Mouse (Mus musculus): Measurements from ENCODE around the gene Fam166b. TPM values are rescaled to one million over a fixed set of nuclear protein-coding genes. Genes with fewer than 3 reads are reported as not detected.

Fam166b gene
- total RNA-seq, 1 experiment, result 0.27 TPM

DNA sequence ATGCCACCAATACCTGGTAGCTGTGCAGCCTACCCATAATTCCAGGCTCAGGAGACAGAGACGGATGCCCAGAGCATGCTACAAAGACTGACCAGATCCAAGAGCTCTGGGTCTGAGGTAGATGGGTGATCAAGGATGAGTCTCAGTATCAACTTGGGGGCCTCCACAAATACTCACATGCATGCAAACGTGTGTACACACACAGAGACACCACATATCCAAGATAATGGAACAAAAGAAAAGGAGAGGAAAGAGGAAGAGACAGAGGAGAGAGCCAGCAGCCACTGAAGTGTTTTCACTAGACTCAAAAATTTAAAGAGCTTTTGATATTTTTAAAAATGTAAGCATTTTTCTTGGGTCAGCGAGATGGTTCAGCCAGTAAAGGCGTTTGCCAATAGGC lies 10.5 kb downstream of the Fam166b start:
- Histone ChIP-seq H3K27ac (ENCODE audit: insufficient read depth, low read depth, low read length, poor library complexity, severe bottlenecking) (no peak overlapping the region), H3K4me1 (ENCODE audit: control insufficient read depth in 2 of 2, insufficient read depth in 2 of 2, low read length in 2 of 2, poor library complexity in 1 of 2) (peaks cover 0 to 13% of the 10 kb centered on the region in 2 experiments; a peak in 1 of 4 replicates), H3K9me3 (ENCODE audit: control insufficient read depth, insufficient read depth, low read depth, low read length) (no peaks in the 10 kb centered on the region), H3K4me3 (ENCODE audit: insufficient read depth in 1 of 2, low read depth in 1 of 2, low read length in 2 of 2, poor library complexity in 1 of 2, severe bottlenecking in 1 of 2) (no peak overlapping the region), H3K9ac (ENCODE audit: insufficient read depth, low read depth, low read length, poor library complexity, severe bottlenecking) (no peak overlapping the region), H3K36me3 (ENCODE audit: control insufficient read depth, insufficient read depth, low read length, poor library complexity, severe bottlenecking) (peaks cover 8% of the 10 kb centered on the region; the same call in 1 of the 2 replicates)
- TF ChIP-seq ZC3H11A (IDR thresholded peaks at IDR 0.05; ENCODE audit: borderline replicate concordance, low read depth, low read length), result no peak
- TF ChIP-seq CHD2 (IDR thresholded peaks at IDR 0.05; ENCODE audit: low read depth, low read length), result no peak
- no peak for TF ChIP-seq MAFK (IDR thresholded peaks at IDR 0.05; ENCODE audit: insufficient read depth, low read depth, low read length)
- no peak for TF ChIP-seq ZNF384 (IDR thresholded peaks at IDR 0.05; ENCODE audit: low read depth, low read length)
- no peak for TF ChIP-seq HCFC1 (IDR thresholded peaks at IDR 0.05; ENCODE audit: borderline replicate concordance, insufficient read depth, low read length)
- in situ Hi-C loops (cut with MboI; ENCODE audit: low sequenced_read_pairs in 2 of 2, unreplicated experiment in 2 of 2), result no loop called here
- DNase-seq (ENCODE audit: low read depth, low spot score), result no peak

DNA sequence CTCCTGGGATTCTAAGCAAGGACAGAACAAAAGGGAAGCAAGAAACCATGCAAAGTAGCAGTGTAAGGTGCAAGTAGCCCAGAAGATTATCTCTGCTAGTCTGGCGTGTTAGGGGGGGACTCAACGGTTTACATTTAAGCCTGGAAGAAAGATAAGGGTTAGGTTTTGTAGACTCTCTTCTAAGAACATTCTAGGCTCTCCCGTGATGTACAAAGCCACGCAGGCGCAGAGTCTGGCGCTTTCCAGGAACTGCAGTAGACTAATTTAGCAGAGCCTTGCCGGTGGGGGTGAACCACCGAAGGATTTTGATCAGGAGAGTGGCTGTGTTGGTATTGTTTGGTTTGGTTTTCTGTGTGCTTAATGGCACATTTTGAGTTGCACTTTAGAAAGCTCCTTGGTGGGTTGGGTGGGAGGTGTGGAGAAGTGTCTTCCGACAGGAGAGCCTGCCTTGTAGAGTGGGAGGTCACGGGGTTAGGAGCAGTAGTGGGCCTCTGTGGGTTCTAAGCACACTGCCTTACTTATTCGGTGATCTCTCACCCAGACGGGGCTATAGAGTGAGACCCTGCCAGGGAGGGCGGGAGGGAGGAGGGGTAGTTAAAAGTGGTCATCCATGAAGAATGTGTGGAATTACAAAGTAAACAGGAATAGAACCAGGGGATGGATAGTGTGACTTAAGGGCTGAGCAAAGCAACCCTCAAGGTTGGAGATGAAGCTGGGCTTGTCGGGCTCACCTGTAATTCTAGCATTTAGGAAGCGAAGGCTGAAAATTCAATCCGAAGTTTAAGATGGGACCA lies 11.5 kb downstream of the Fam166b start:
- no peak for TF ChIP-seq ZNF384 (IDR thresholded peaks at IDR 0.05; ENCODE audit: low read depth, low read length)
- no peak for TF ChIP-seq MAFK (IDR thresholded peaks at IDR 0.05; ENCODE audit: insufficient read depth, low read depth, low read length)
- no peak for TF ChIP-seq HCFC1 (IDR thresholded peaks at IDR 0.05; ENCODE audit: borderline replicate concordance, insufficient read depth, low read length)
- no peak for TF ChIP-seq CHD2 (IDR thresholded peaks at IDR 0.05; ENCODE audit: low read depth, low read length)
- TF ChIP-seq ZC3H11A (IDR thresholded peaks at IDR 0.05; ENCODE audit: borderline replicate concordance, low read depth, low read length), result no peak
- H3K27ac ChIP-seq (ENCODE audit: insufficient read depth, low read depth, low read length, poor library complexity, severe bottlenecking), result no peak overlapping the region
- no peak for DNase-seq (ENCODE audit: low read depth, low spot score)
- H3K9ac ChIP-seq (ENCODE audit: insufficient read depth, low read depth, low read length, poor library complexity, severe bottlenecking), result no peak overlapping the region
- H3K4me1 ChIP-seq (ENCODE audit: control insufficient read depth in 2 of 2, insufficient read depth in 2 of 2, low read length in 2 of 2, poor library complexity in 1 of 2), result peaks cover 0 to 13% of the 10 kb centered on the region in 2 experiments; a peak in 1 of 4 replicates
- no peaks in the 10 kb centered on the region for H3K9me3 ChIP-seq (ENCODE audit: control insufficient read depth, insufficient read depth, low read depth, low read length)
- no peak overlapping the region for H3K4me3 ChIP-seq (ENCODE audit: insufficient read depth in 1 of 2, low read depth in 1 of 2, low read length in 2 of 2, poor library complexity in 1 of 2, severe bottlenecking in 1 of 2)
- in situ Hi-C loops (cut with MboI; ENCODE audit: low sequenced_read_pairs in 2 of 2, unreplicated experiment in 2 of 2), result no loop called here
- H3K36me3 ChIP-seq (ENCODE audit: control insufficient read depth, insufficient read depth, low read length, poor library complexity, severe bottlenecking), result peaks cover 7% of the 10 kb centered on the region; the same call in 1 of the 2 replicates

DNA sequence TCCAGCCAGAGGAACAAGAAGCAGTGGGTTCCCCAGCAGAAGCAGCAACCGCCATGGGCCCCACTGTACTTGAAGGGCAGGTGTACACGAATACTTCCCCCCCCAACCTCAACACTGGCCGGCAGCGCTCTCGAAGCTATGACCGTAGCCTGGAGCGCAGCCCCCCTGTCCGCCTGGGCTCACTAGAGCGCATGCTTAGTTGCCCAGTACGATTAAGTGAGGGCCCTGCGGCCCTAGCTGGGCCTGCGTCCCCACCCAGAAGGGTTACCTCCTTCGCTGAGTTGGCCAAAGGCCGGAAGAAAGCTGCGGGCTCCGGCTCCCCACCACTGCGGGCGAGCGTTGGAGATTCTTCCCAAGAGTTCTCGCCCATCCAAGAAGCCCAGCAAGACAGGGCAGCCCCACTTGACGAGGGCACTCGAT lies 12.9 kb downstream of the Fam166b start:
- Histone ChIP-seq H3K4me3 (ENCODE audit: insufficient read depth in 1 of 2, low read depth in 1 of 2, low read length in 2 of 2, poor library complexity in 1 of 2, severe bottlenecking in 1 of 2) (peak overlapping the region; percentile 13 to 43; a peak in 3 of 4 replicates), H3K27ac (ENCODE audit: insufficient read depth, low read depth, low read length, poor library complexity, severe bottlenecking) (no peak overlapping the region), H3K36me3 (ENCODE audit: control insufficient read depth, insufficient read depth, low read length, poor library complexity, severe bottlenecking) (peaks cover 7% of the 10 kb centered on the region; the same call in 1 of the 2 replicates), H3K4me1 (ENCODE audit: control insufficient read depth in 2 of 2, insufficient read depth in 2 of 2, low read length in 2 of 2, poor library complexity in 1 of 2) (peaks cover 0 to 11% of the 10 kb centered on the region in 2 experiments; a peak in 1 of 4 replicates), H3K9me3 (ENCODE audit: control insufficient read depth, insufficient read depth, low read depth, low read length) (no peaks in the 10 kb centered on the region), H3K9ac (ENCODE audit: insufficient read depth, low read depth, low read length, poor library complexity, severe bottlenecking) (peak overlapping the region; percentile 28)
- no peak for DNase-seq (ENCODE audit: low read depth, low spot score)
- no peak for TF ChIP-seq HCFC1 (IDR thresholded peaks at IDR 0.05; ENCODE audit: borderline replicate concordance, insufficient read depth, low read length)
- no peak for TF ChIP-seq ZC3H11A (IDR thresholded peaks at IDR 0.05; ENCODE audit: borderline replicate concordance, low read depth, low read length)
- TF ChIP-seq CHD2 (IDR thresholded peaks at IDR 0.05; ENCODE audit: low read depth, low read length), result no peak
- TF ChIP-seq ZNF384 (IDR thresholded peaks at IDR 0.05; ENCODE audit: low read depth, low read length), result no peak
- TF ChIP-seq MAFK (IDR thresholded peaks at IDR 0.05; ENCODE audit: insufficient read depth, low read depth, low read length), result no peak
- in situ Hi-C loops (cut with MboI; ENCODE audit: low sequenced_read_pairs in 2 of 2, unreplicated experiment in 2 of 2), result no loop called here

DNA sequence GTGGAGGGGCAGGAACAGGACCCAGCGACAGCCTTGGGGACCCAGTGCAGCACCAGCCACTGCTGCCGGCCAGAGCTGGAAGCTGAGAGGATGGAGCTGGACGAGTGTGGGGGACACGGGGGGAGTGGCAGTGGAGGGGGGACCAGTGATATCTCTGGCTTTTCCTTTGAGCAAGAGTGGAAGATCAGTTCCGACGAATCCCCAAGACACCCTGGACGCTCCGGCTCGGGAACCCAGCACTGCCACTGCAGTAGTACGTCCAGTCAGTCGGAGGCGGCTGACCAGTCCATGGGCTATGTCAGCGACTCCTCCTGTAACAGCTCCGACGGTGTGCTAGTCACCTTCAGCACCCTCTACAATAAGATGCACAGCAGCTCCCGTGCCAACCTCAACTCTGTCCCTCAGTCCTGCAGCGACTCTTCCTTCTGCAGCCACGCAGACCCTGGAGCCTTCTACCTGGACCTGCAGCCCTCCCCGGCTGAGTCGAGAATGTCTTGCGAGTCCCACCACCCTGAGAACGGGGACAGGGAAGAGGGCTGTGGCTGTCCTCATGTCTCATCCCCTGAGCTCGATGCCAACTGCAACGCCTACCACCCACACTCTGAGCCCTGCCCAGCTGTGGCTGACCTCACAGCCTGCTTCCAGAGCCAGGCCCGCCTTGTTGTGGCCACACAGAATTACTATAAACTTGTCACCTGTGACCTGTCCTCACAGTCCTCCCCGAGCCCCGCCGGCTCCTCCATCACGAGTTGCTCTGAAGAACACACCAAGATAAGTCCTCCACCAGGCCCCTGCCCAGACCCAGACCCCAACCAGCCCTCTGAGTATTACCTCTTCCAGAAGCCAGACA lies 13.5 kb downstream of the Fam166b start:
- Histone ChIP-seq H3K4me1 (ENCODE audit: control insufficient read depth in 2 of 2, insufficient read depth in 2 of 2, low read length in 2 of 2, poor library complexity in 1 of 2) (peaks cover 0 to 11% of the 10 kb centered on the region in 2 experiments; a peak in 1 of 4 replicates), H3K4me3 (ENCODE audit: insufficient read depth in 1 of 2, low read depth in 1 of 2, low read length in 2 of 2, poor library complexity in 1 of 2, severe bottlenecking in 1 of 2) (peak overlapping the region; percentile 13 to 43; a peak in 3 of 4 replicates), H3K9me3 (ENCODE audit: control insufficient read depth, insufficient read depth, low read depth, low read length) (no peaks in the 10 kb centered on the region), H3K9ac (ENCODE audit: insufficient read depth, low read depth, low read length, poor library complexity, severe bottlenecking) (no peak overlapping the region), H3K27ac (ENCODE audit: insufficient read depth, low read depth, low read length, poor library complexity, severe bottlenecking) (no peak overlapping the region), H3K36me3 (ENCODE audit: control insufficient read depth, insufficient read depth, low read length, poor library complexity, severe bottlenecking) (peaks cover 7% of the 10 kb centered on the region; the same call in 1 of the 2 replicates)
- no peak for DNase-seq (ENCODE audit: low read depth, low spot score)
- in situ Hi-C loops (cut with MboI; ENCODE audit: low sequenced_read_pairs in 2 of 2, unreplicated experiment in 2 of 2), result no loop called here
- TF ChIP-seq CHD2 (IDR thresholded peaks at IDR 0.05; ENCODE audit: low read depth, low read length), result no peak
- TF ChIP-seq ZC3H11A (IDR thresholded peaks at IDR 0.05; ENCODE audit: borderline replicate concordance, low read depth, low read length), result no peak
- TF ChIP-seq MAFK (IDR thresholded peaks at IDR 0.05; ENCODE audit: insufficient read depth, low read depth, low read length), result no peak
- no peak for TF ChIP-seq ZNF384 (IDR thresholded peaks at IDR 0.05; ENCODE audit: low read depth, low read length)
- no peak for TF ChIP-seq HCFC1 (IDR thresholded peaks at IDR 0.05; ENCODE audit: borderline replicate concordance, insufficient read depth, low read length)
